Mouse (Mus musculus) kidney, postnatal 0 days (tissue): ENCODE measurements around the gene Supt4a. TPM values are rescaled to one million over a fixed set of nuclear protein-coding genes. Genes with fewer than 3 reads are reported as not detected.

Source experiments
- ATAC-seq: fragments of 200-750 bp; cut with Nextera tagmentation; replicated peaks from 2 replicates; pipeline ENCODE4 v1.8.0; 2017; ENCODE audit warnings: low read depth, moderate number of reproducible peaks, moderate TSS enrichment, moderate library complexity; ENCODE audit not compliant: low FRiP score
- DNase-seq: peaks from one replicate; pipeline ENCODE4 v3.0.0-alpha.2; 2016; ENCODE audit warnings: low spot score
- H3K27ac ChIP-seq: fragments of 300-500 bp; sonication (generic); 2 replicates; pipeline ENCODE4 v1.5.1; 2014; ENCODE audit warnings: mild to moderate bottlenecking
- H3K27me3 ChIP-seq: fragments of 300-500 bp; sonication (generic); 2 replicates; pipeline ENCODE4 v1.6.1; 2014; ENCODE audit warnings: low read length, mixed read lengths; ENCODE audit not compliant: insufficient read depth
- H3K36me3 ChIP-seq: fragments of 300-500 bp; sonication (generic); 2 replicates; pipeline ENCODE4 v1.6.1; 2014; ENCODE audit warnings: low read length, mixed read lengths; ENCODE audit not compliant: insufficient read depth
- H3K4me1 ChIP-seq: fragments of 300-500 bp; sonication (generic); replicated peaks from 2 replicates; pipeline ENCODE4 v1.6.1; 2014; ENCODE audit warnings: antibody characterized with exemption, low read length, mixed read lengths; ENCODE audit not compliant: insufficient read depth
- H3K4me2 ChIP-seq: fragments of 300-500 bp; sonication (generic); 2 replicates; pipeline ENCODE4 v1.6.1; 2014; ENCODE audit warnings: mild to moderate bottlenecking, low read length, moderate library complexity, mixed read lengths
- H3K4me3 ChIP-seq: fragments of 300-500 bp; sonication (generic); replicated peaks from 2 replicates; pipeline ENCODE4 v1.5.1; 2014; ENCODE audit warnings: low read depth, low read length
- H3K9ac ChIP-seq: fragments of 300-500 bp; sonication (generic); 2 replicates; pipeline ENCODE4 v1.6.1; 2014; ENCODE audit warnings: low read depth, low read length
- H3K9me3 ChIP-seq: fragments of 300-500 bp; sonication (generic); replicated peaks from 2 replicates; pipeline ENCODE4 v1.6.1; 2016; ENCODE audit warnings: low read length, inconsistent platforms, mixed read lengths
- CTCF ChIP-seq: IDR thresholded peaks from 2 replicates; pipeline ENCODE4 v1.5.1; 2016; ENCODE audit warnings: antibody characterized with exemption, low read depth, mild to moderate bottlenecking, moderate library complexity
- WGBS: fragments of 180-500 bp; shearing (Covaris S2); extraction: QIAGEN DNeasy Blood & Tissue Kit; methylation state at CpG from one replicate; pipeline ENCODE4 v1.1.7; 2014; 5-methylcytosine and 5-hydroxymethylcytosine counted together
- polyA plus RNA-seq: library from polyadenylated mRNA; unstranded; fragments of >200 nt; fragmentation: Nextera tagmentation; extraction: Ambion mirVana; gene quantifications from 2 replicates; pipeline ENCODE4 v1.2.1, GENCODE M21; 2015

The Supt4a gene
- polyA plus RNA-seq, 1 experiment from 2014 or later: 171 TPM

DNA sequence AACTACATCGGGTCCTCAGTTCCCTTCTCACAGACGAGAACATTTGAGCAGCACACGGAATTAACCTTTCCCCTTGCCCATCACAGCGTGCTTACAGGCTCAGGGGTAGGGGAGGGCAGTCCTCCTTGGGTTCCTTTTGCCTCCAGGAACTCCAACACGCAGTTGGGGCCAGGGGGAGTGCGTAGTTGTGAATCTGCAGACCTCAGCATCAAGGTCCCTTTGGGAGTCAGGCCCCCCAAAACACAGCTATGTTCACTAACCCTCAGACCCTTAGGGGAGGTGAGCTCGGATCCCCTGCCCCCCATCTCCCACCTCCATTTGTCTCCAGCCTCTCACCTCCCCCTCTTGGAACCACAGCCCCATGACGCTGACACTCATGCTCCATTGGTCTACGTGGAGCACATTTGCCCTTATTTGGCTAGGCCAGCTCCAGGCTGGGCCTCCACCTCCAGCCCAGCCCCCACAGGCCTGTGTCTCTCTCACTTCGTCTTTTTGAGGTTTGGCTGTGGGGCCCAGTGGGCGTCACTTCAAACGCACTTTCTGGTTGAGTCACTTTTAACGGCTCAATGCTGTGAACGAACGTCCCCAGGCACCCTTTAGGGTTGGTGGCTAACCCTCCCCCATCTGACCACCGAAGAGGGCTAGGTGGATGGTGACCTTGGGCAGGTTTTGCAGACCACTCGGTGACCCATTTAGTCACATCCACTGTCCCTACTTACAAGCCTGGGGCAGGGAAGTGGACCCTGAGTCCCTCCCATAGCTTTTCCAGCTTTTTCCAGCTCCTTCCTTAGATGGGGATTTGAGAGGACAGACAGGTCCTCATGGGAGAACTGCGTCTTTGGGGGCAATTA is 12.1 kb downstream of the Supt4a start:
- H3K27ac ChIP-seq: no peak overlapping the region
- H3K4me1 ChIP-seq: peaks cover 4% of the 10 kb centered on the region; the same call in 1 of the 2 replicates
- no peak overlapping the region for H3K9ac ChIP-seq
- no peak overlapping the region for H3K4me3 ChIP-seq
- H3K27me3 ChIP-seq: no peaks in the 10 kb centered on the region
- DNase-seq: peak; percentile 56
- no peak for TF ChIP-seq CTCF
- ATAC-seq: peak; percentile 76
- no peaks in the 10 kb centered on the region for H3K9me3 ChIP-seq
- 21% methylated on average over 18 of the region's 18 CpGs for WGBS
- 0 out of 2 replicates have a peak overlapping the region, but pooled peaks have one; percentile 34 for H3K4me2 ChIP-seq
- H3K36me3 ChIP-seq: 0 out of 2 replicates have a peak, but pooled peaks cover 7% of the 10 kb centered on the region

- no peak for ATAC-seq
- no peaks in the 10 kb centered on the region for H3K9me3 ChIP-seq
- no peaks in the 10 kb centered on the region for H3K27me3 ChIP-seq
- 0 out of 2 replicates have a peak, but pooled peaks cover 2% of the 10 kb centered on the region for H3K36me3 ChIP-seq
- no peak overlapping the region for H3K27ac ChIP-seq
- TF ChIP-seq CTCF: no peak
- WGBS: 74% methylated on average over 11 of the region's 11 CpGs
- H3K9ac ChIP-seq: no peak overlapping the region
- peaks cover 4% of the 10 kb centered on the region; the same call in 1 of the 2 replicates for H3K4me1 ChIP-seq
- no peak overlapping the region for H3K4me2 ChIP-seq
- no peak overlapping the region for H3K4me3 ChIP-seq
- no peak for DNase-seq
Observed at GRCm38 (mm10) chr11:87750043-87750421, 12.7 kb downstream of the Supt4a start.

DNA sequence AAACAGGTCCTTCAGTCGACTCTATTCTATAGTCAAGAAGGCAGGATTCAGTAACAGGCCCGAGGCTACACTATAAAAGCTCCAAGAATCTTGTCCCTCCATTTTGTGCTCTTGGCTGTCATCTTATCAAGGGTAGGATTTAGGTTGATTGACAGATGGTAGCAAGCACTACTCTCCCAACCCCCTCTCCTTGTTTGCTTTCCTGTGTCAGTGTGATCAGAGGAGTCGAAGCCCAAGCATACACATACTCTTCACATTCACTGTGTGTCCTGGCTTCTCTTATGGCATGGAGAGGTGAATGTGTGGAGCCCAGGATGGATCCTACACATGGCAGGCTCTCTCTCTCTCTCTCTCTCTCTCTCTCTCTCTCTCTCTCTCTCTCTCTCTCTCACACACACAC is 13.2 kb downstream of the Supt4a start:
- 79% methylated on average over 3 of the region's 3 CpGs for WGBS
- H3K36me3 ChIP-seq: no peaks in the 10 kb centered on the region
- peaks cover 4% of the 10 kb centered on the region; the same call in 1 of the 2 replicates for H3K4me1 ChIP-seq
- DNase-seq: no peak
- no peaks in the 10 kb centered on the region for H3K27me3 ChIP-seq
- TF ChIP-seq CTCF: no peak
- no peak overlapping the region for H3K9ac ChIP-seq
- ATAC-seq: no peak
- H3K4me2 ChIP-seq: no peak overlapping the region
- H3K4me3 ChIP-seq: no peak overlapping the region
- H3K27ac ChIP-seq: no peak overlapping the region
- H3K9me3 ChIP-seq: no peaks in the 10 kb centered on the region

- no peak overlapping the region for H3K27ac ChIP-seq
- no peak overlapping the region for H3K9ac ChIP-seq
- H3K4me2 ChIP-seq: no peak overlapping the region
- TF ChIP-seq CTCF: no peak
- peaks cover 4% of the 10 kb centered on the region; the same call in 1 of the 2 replicates for H3K4me1 ChIP-seq
- no peak overlapping the region for H3K4me3 ChIP-seq
- ATAC-seq (no peak), DNase-seq (no peak)
- H3K9me3 ChIP-seq: no peaks in the 10 kb centered on the region
- no peaks in the 10 kb centered on the region for H3K36me3 ChIP-seq
- H3K27me3 ChIP-seq: no peaks in the 10 kb centered on the region
- 78% methylated on average over 8 of the region's 8 CpGs for WGBS
Observed at GRCm38 (mm10) chr11:87751031-87751430, 13.7 kb downstream of the Supt4a start.

DNA sequence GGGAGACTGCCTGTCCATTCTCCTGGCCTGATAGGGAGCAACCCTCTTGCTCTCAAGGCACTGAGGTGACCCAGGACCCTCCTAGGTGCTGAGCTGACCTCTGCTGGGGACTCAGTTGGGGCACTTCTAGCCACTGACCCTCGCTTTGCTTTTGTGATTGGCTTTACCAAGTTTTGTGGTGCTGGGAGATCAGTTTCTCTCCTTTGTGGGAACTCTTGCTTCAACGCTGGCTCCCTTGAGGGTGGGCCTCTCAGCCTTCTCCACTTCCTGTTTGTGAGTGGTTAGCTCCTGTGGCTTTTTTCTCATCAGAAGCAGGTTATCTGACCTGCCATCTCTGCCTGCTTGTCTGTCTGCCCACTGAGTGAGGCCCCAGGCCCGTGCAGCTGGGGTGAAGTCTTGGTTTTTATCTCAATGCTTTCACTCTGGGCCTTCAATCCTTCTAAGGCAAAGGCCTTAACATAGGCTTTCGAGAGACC is 14.2 kb downstream of the Supt4a start:
- H3K36me3 ChIP-seq: no peaks in the 10 kb centered on the region
- no peak for TF ChIP-seq CTCF
- no peak for ATAC-seq
- H3K9me3 ChIP-seq: no peaks in the 10 kb centered on the region
- H3K4me2 ChIP-seq: no peak overlapping the region
- no peak overlapping the region for H3K9ac ChIP-seq
- no peak overlapping the region for H3K4me3 ChIP-seq
- WGBS: 60% methylated on average over 4 of the region's 4 CpGs
- H3K27me3 ChIP-seq: no peaks in the 10 kb centered on the region
- no peak for DNase-seq
- no peak overlapping the region for H3K27ac ChIP-seq
- H3K4me1 ChIP-seq: peaks cover 4% of the 10 kb centered on the region; the same call in 1 of the 2 replicates

DNA sequence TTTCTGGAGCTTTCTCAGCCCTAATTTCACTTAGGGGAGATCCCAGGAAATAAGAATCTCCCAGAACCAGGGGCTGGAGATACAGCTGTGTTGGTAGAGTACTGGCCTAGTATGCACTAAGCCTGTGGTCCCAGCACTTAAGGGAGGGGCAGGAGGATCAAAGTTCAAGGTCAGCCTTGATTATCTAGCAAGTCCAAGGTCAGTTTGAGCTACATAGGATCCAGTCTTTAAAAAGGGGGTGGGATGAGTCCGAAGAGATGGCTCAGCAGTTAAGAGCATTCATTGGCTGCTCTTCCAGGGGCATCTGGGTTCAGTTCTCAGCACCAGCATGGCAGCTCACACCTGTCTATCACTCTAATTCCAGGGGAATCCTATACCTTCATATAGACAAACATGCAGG is 15.0 kb downstream of the Supt4a start:
- H3K4me1 ChIP-seq: peaks cover 4% of the 10 kb centered on the region; the same call in 1 of the 2 replicates
- no peak overlapping the region for H3K27ac ChIP-seq
- DNase-seq: no peak
- H3K27me3 ChIP-seq: no peaks in the 10 kb centered on the region
- no peak overlapping the region for H3K4me2 ChIP-seq
- no peak for ATAC-seq
- H3K4me3 ChIP-seq: no peak overlapping the region
- WGBS: 94% methylated on average over 1 of the region's 1 CpGs
- H3K9me3 ChIP-seq: no peaks in the 10 kb centered on the region
- no peak for TF ChIP-seq CTCF
- no peaks in the 10 kb centered on the region for H3K36me3 ChIP-seq
- H3K9ac ChIP-seq: no peak overlapping the region
